Mouse (Mus musculus) hindbrain, embryonic 16.5 days (tissue): ENCODE data around the gene Nrl. TPM values are rescaled to one million over a fixed set of nuclear protein-coding genes. Genes with fewer than 3 reads are reported as not detected.
A peak's percentile ranks its signal among the peaks of the same experiment; 100 is the strongest.

Source experiments
- ATAC-seq: fragments of 200-750 bp; cut with Nextera tagmentation; 2 replicates; pipeline ENCODE4 v1.8.0; 2017; ENCODE audit warnings: moderate TSS enrichment, moderate library complexity
- H3K27ac ChIP-seq: fragments of 300-500 bp; sonication (generic); 2 replicates; pipeline ENCODE4 v1.5.1; 2014; ENCODE audit warnings: low read depth, mild to moderate bottlenecking, control low read depth, low read length, moderate library complexity
- H3K27me3 ChIP-seq: fragments of 300-500 bp; sonication (generic); replicated peaks from 2 replicates; pipeline ENCODE4 v1.6.1; 2014; ENCODE audit warnings: low read length; ENCODE audit not compliant: control insufficient read depth, insufficient read depth
- H3K36me3 ChIP-seq: fragments of 300-500 bp; sonication (generic); 2 replicates; pipeline ENCODE4 v1.6.1; 2014; ENCODE audit warnings: mild to moderate bottlenecking, low read length, moderate library complexity, mixed read lengths; ENCODE audit not compliant: control insufficient read depth, insufficient read depth
- H3K4me1 ChIP-seq: fragments of 300-500 bp; sonication (generic); 2 replicates; pipeline ENCODE4 v1.6.1; 2014; ENCODE audit warnings: low read depth, low read length; ENCODE audit not compliant: control insufficient read depth, insufficient read depth
- H3K4me2 ChIP-seq: fragments of 300-500 bp; sonication (generic); 2 replicates; pipeline ENCODE4 v1.6.1; 2014; ENCODE audit warnings: mild to moderate bottlenecking, low read length, control low read depth, moderate library complexity
- H3K4me3 ChIP-seq: fragments of 300-500 bp; sonication (generic); 2 replicates; pipeline ENCODE4 v1.5.1; 2014; ENCODE audit warnings: mild to moderate bottlenecking, low read length, control low read depth, moderate library complexity
- H3K9ac ChIP-seq: fragments of 300-500 bp; sonication (generic); 2 replicates; pipeline ENCODE4 v1.6.1; 2014; ENCODE audit warnings: low read depth, mild to moderate bottlenecking, control low read depth, low read length, moderate library complexity
- H3K9me3 ChIP-seq: fragments of 300-500 bp; sonication (generic); 2 replicates; pipeline ENCODE4 v1.6.1; 2014; ENCODE audit warnings: mild to moderate bottlenecking, low read length, moderate library complexity; ENCODE audit not compliant: control insufficient read depth
- WGBS: fragments of 180-500 bp; shearing (Covaris S2); extraction: QIAGEN DNeasy Blood & Tissue Kit; methylation state at CpG from one replicate; pipeline ENCODE4 v1.1.7; 2014; 5-methylcytosine and 5-hydroxymethylcytosine counted together
- polyA plus RNA-seq: library from polyadenylated mRNA; unstranded; fragments of >200 nt; fragmentation: Nextera tagmentation; extraction: Ambion mirVana; gene quantifications from 2 replicates; pipeline ENCODE4 v1.2.1, GENCODE M21; 2015

The Nrl gene
- polyA plus RNA-seq, 1 experiment from 2014 or later: 0.23 TPM

- Histone ChIP-seq H3K4me2 (no peak overlapping the region), H3K27ac (no peak overlapping the region), H3K27me3 (no peaks in the 10 kb centered on the region), H3K36me3 (peaks cover 31% of the 10 kb centered on the region), H3K4me3 (no peak overlapping the region), H3K9me3 (no peaks in the 10 kb centered on the region), H3K4me1 (peaks cover 3% of the 10 kb centered on the region), H3K9ac (peak overlapping the region; percentile 46; the same call in 1 of the 2 replicates)
- 32% methylated on average over 6 of the region's 6 CpGs for WGBS
- ATAC-seq: peak; percentile 62
Measured at GRCm38 (mm10) chr14:55497449-55497821, 27.3 kb downstream of the Nrl start.

GRCm38 (mm10) chr14:55496761-55497448, 27.9 kb downstream of the Nrl start:
- peaks cover 26% of the 10 kb centered on the region for H3K36me3 ChIP-seq

GRCm38 (mm10) chr14:55495509-55496240, 29.1 kb downstream of the Nrl start:
- Histone ChIP-seq H3K36me3 (peaks cover 23% of the 10 kb centered on the region), H3K4me1 (peaks cover 11% of the 10 kb centered on the region), H3K27ac (no peak overlapping the region), H3K4me3 (no peak overlapping the region), H3K9ac (no peak overlapping the region), H3K9me3 (no peaks in the 10 kb centered on the region), H3K27me3 (no peaks in the 10 kb centered on the region), H3K4me2 (no peak overlapping the region)
- 70% methylated on average over 17 of the region's 20 CpGs for WGBS
- ATAC-seq: no peak

More at GRCm38 (mm10) chr14:55496761-55497448, 27.9 kb downstream of the Nrl start:
- H3K4me2 ChIP-seq: no peak overlapping the region
- no peak overlapping the region for H3K27ac ChIP-seq
- no peak overlapping the region for H3K9ac ChIP-seq
- ATAC-seq: peak; percentile 28; the same call in 1 of the 2 replicates
- H3K27me3 ChIP-seq: no peaks in the 10 kb centered on the region
- H3K4me1 ChIP-seq: peaks cover 7% of the 10 kb centered on the region
- H3K4me3 ChIP-seq: no peak overlapping the region
- WGBS: 78% methylated on average over 15 of the region's 16 CpGs
- no peaks in the 10 kb centered on the region for H3K9me3 ChIP-seq

GRCm38 (mm10) chr14:55492103-55492502, 32.7 kb downstream of the Nrl start:
- no peak overlapping the region; the same call in 1 of the 2 replicates for H3K9ac ChIP-seq
- no peaks in the 10 kb centered on the region for H3K9me3 ChIP-seq
- peaks cover 14% of the 10 kb centered on the region for H3K4me1 ChIP-seq
- H3K27me3 ChIP-seq: no peaks in the 10 kb centered on the region
- no peak overlapping the region for H3K27ac ChIP-seq
- 30% methylated on average over 3 of the region's 3 CpGs for WGBS
- H3K36me3 ChIP-seq: peaks cover 4% of the 10 kb centered on the region; the same call in 1 of the 2 replicates
- H3K4me3 ChIP-seq: peak overlapping the region; percentile 90
- H3K4me2 ChIP-seq: peak overlapping the region; percentile 84
- ATAC-seq: no peak

- Histone ChIP-seq H3K36me3 (peaks cover 4% of the 10 kb centered on the region; the same call in 1 of the 2 replicates), H3K9ac (peak overlapping the region; percentile 93), H3K4me3 (peak overlapping the region; percentile 90), H3K9me3 (no peaks in the 10 kb centered on the region), H3K4me2 (peak overlapping the region; percentile 84), H3K27ac (peak overlapping the region; percentile 97), H3K4me1 (peaks cover 14% of the 10 kb centered on the region), H3K27me3 (no peaks in the 10 kb centered on the region)
- WGBS: under 1% methylated on average over 23 of the region's 30 CpGs
- peak; percentile 69 for ATAC-seq
Measured at GRCm38 (mm10) chr14:55491291-55491833, 33.4 kb downstream of the Nrl start.

- 1% methylated on average over 57 of the region's 68 CpGs for WGBS
- Histone ChIP-seq H3K9me3 (no peaks in the 10 kb centered on the region), H3K36me3 (no peaks in the 10 kb centered on the region; the same call in 1 of the 2 replicates), H3K27me3 (no peaks in the 10 kb centered on the region), H3K9ac (peak within 1 kb of the TSS; percentile 93), H3K4me1 (peaks cover 14% of the 10 kb centered on the region), H3K27ac (peak within 1 kb of the TSS; percentile 97), H3K4me2 (peak within 1 kb of the TSS; percentile 84), H3K4me3 (peak within 1 kb of the TSS; percentile 90)
- ATAC-seq: peak; percentile 93
Measured at GRCm38 (mm10) chr14:55490361-55491201, 34.2 kb downstream of the Nrl start, which contains the start of gene Carmil3. TSS of gene Carmil3 (plus strand) at chr14:55490651.

- WGBS: 87% methylated on average over 8 of the region's 8 CpGs
- Histone ChIP-seq H3K4me2 (no peak overlapping the region), H3K9ac (no peak overlapping the region), H3K36me3 (no peaks in the 10 kb centered on the region), H3K27me3 (no peaks in the 10 kb centered on the region), H3K9me3 (no peaks in the 10 kb centered on the region), H3K4me1 (peaks cover 9% of the 10 kb centered on the region), H3K4me3 (no peak overlapping the region), H3K27ac (no peak overlapping the region)
- no peak for ATAC-seq
Measured at GRCm38 (mm10) chr14:55486836-55487235, 37.9 kb downstream of the Nrl start.

- Histone ChIP-seq H3K9me3 (no peaks in the 10 kb centered on the region), H3K4me2 (no peak overlapping the region), H3K4me1 (no peaks in the 10 kb centered on the region; the same call in 1 of the 2 replicates), H3K4me3 (no peak overlapping the region), H3K27ac (no peak overlapping the region), H3K27me3 (no peaks in the 10 kb centered on the region), H3K36me3 (no peaks in the 10 kb centered on the region), H3K9ac (no peak overlapping the region)
- no peak for ATAC-seq
- WGBS: 62% methylated on average over 5 of the region's 5 CpGs
Measured at GRCm38 (mm10) chr14:55484430-55485085, 40.2 kb downstream of the Nrl start.
